Mouse (Mus musculus) cerebellum, adult 8-10 months (tissue): ENCODE results near the gene Psme1.

ENCODE experiments used
- DNase-seq: peaks from one replicate; pipeline ENCODE4 v3.0.0; 2022

Psme1 gene

GRCm38 (mm10) chr14:55571760-55572159 is 6.2 kb upstream of the Psme1 start:
- DNase-seq, result no peak

GRCm38 (mm10) chr14:55575302-55575701 is 2.6 kb upstream of the Psme1 start, which contains the start of gene Fitm1:
Fitm1 (plus strand) TSS chr14:55575617.
- DNase-seq, result no peak

- DNase-seq, result no peak
Measured at GRCm38 (mm10) chr14:55575711-55576110, 2.2 kb upstream of the Psme1 start.

- DNase-seq, result no peak
Measured at GRCm38 (mm10) chr14:55576376-55576775, 1.5 kb upstream of the Psme1 start.

GRCm38 (mm10) chr14:55578668-55579269 is 846 bp downstream of the Psme1 start:
- DNase-seq, result peak; percentile 49

GRCm38 (mm10) chr14:55579511-55580496 is 1.9 kb downstream of the Psme1 start:
- DNase-seq, result no peak

- DNase-seq, result no peak
Measured at GRCm38 (mm10) chr14:55580731-55581130, 2.8 kb downstream of the Psme1 start.

GRCm38 (mm10) chr14:55581981-55582681 is 4.2 kb downstream of the Psme1 start:
- no peak for DNase-seq

- no peak for DNase-seq
Measured at GRCm38 (mm10) chr14:55584303-55584701, 6.4 kb downstream of the Psme1 start.

- DNase-seq, result peak; percentile 76
Measured at GRCm38 (mm10) chr14:55584702-55585565, 7.0 kb downstream of the Psme1 start, which contains the start of gene Emc9. Emc9 (minus strand) TSS chr14:55585302.

- no peak for DNase-seq
Measured at GRCm38 (mm10) chr14:55585566-55585960, 7.6 kb downstream of the Psme1 start.

GRCm38 (mm10) chr14:55586149-55586548 is 8.2 kb downstream of the Psme1 start:
- no peak for DNase-seq

GRCm38 (mm10) chr14:55589271-55589670 is 11.3 kb downstream of the Psme1 start:
- DNase-seq, result no peak

GRCm38 (mm10) chr14:55589771-55590448 is 12.0 kb downstream of the Psme1 start:
- no peak for DNase-seq

GRCm38 (mm10) chr14:55590748-55591330 is 12.9 kb downstream of the Psme1 start, which contains the start of gene Psme2:
Psme2 (minus strand) TSS chr14:55591113.
- DNase-seq, result peak; percentile 73

GRCm38 (mm10) chr14:55591331-55591891 is 13.5 kb downstream of the Psme1 start, which contains the start of gene Rnf31:
Rnf31 (plus strand) TSS chr14:55591708.
- DNase-seq, result peak; percentile 90

GRCm38 (mm10) chr14:55592226-55592625 is 14.3 kb downstream of the Psme1 start:
- DNase-seq, result no peak

- no peak for DNase-seq
Measured at GRCm38 (mm10) chr14:55596036-55596690, 18.2 kb downstream of the Psme1 start.

- DNase-seq, result no peak
Measured at GRCm38 (mm10) chr14:55598521-55599390, 20.8 kb downstream of the Psme1 start.
